Mouse (Mus musculus): ENCODE measurements at regions not wholly inside any gene's neighbourhood (a gene's known extent, or its start where the extent isn't known, plus 50 kb on each side); places are given as distances from the start of the nearest gene placed in this dataset.

DNA sequence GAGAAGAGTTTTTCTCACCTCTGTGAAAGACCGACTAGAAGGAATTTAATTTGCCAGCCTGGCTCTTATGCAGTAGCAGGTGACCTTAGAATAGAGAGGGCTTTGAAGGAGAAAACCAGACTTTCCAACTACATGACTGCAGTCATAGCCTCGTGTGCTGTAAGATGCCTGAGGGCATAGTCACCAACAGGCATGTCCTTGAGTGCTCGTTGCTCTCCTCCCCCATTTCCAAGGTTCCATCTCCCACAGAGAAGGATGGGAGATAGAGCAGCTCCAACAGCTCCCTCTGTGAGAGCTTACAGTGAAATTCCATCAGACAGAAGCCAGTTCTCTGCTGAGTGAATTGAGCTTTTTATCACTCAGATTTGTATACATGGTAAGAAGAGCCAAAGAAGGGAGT lies 398.1 kb upstream of the Id4 start:
- TF ChIP-seq CTCF (IDR thresholded peaks at IDR 0.05; ENCODE audit: low read depth) = no peak
- TF ChIP-seq EP300 (IDR thresholded peaks at IDR 0.05; ENCODE audit: low read depth) = no peak
- Histone ChIP-seq H3K4me2 (ENCODE audit: low read depth, low read length) (no peak overlapping the region), H3K9ac (replicated peaks) (no peak overlapping the region), H3K9me3 (ENCODE audit: low read length) (no peaks in the 10 kb centered on the region), H3K27ac (ENCODE audit: low read depth) (no peak overlapping the region), H3K4me1 (ENCODE audit: insufficient read depth) (no peaks in the 10 kb centered on the region), H3K4me3 (ENCODE audit: low read depth, low read length) (no peak overlapping the region), H3K27me3 (ENCODE audit: insufficient read depth, low read length) (no peaks in the 10 kb centered on the region), H3K36me3 (replicated peaks; ENCODE audit: insufficient read depth, low read length) (no peaks in the 10 kb centered on the region)
- WGBS (ENCODE audit: insufficient replicate concordance) = 63% methylated on average over 3 of the region's 3 CpGs
- no peak for DNase-seq
- no peak for ATAC-seq

GRCm38 (mm10) chr13:47868656-47869055 lies 392.4 kb upstream of the Id4 start:
- no peaks in the 10 kb centered on the region for H3K9me3 ChIP-seq (ENCODE audit: low read length)
- no peak overlapping the region for H3K4me3 ChIP-seq (ENCODE audit: low read depth, low read length)
- no peak overlapping the region for H3K4me2 ChIP-seq (ENCODE audit: low read depth, low read length)
- no peak for ATAC-seq
- no peak for DNase-seq
- no peaks in the 10 kb centered on the region for H3K36me3 ChIP-seq (replicated peaks; ENCODE audit: insufficient read depth, low read length)
- no peak overlapping the region for H3K9ac ChIP-seq (replicated peaks)
- H3K27me3 ChIP-seq (ENCODE audit: insufficient read depth, low read length) = no peaks in the 10 kb centered on the region
- WGBS (ENCODE audit: insufficient replicate concordance) = 52% methylated on average over 4 of the region's 4 CpGs
- no peak overlapping the region for H3K27ac ChIP-seq (ENCODE audit: low read depth)
- H3K4me1 ChIP-seq (ENCODE audit: insufficient read depth) = no peaks in the 10 kb centered on the region
- TF ChIP-seq EP300 (IDR thresholded peaks at IDR 0.05; ENCODE audit: low read depth) = no peak
- TF ChIP-seq CTCF (IDR thresholded peaks at IDR 0.05; ENCODE audit: low read depth) = no peak

DNA sequence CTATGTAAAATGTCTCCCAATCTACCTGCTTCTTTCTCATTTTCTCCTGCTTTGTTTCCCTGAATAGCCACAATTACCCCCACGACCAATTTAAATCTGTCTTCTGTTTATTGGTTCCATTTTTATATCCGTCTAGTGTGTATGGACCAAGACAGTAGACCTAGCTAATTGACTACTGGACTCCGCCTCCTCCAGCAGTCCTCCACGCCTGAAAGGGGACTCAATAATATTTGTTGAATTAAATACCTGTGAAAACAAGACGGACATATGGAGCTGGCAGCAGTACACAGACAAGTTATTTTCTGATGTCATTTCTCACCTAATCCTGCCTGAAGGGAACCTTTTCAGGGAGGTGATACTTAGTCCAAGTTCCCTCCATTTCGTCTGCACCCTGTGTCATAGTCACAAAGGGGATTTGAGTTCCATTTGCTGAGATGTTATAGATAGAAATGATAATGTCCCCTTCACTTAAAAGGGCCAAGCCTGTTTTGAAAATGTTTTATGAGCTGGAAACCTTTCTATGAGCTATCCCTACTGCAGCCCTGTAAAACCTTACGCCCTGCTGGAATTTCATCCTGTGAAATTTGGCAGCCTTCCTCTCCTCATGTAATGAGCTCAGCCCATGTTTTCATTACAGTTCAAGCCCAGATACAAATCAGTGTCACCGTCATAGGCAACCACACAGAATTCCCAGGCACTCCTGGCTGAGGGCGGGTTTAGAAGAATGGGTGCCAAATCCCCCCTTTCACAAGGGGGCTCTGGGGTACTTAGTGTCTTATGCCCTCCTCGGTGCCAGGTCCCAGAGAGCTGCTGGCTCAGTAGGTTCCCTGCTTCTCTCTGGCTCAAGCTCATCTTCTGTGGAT lies 391.1 kb upstream of the Id4 start:
- no peak overlapping the region for H3K4me2 ChIP-seq (ENCODE audit: low read depth, low read length)
- no peak overlapping the region for H3K9ac ChIP-seq (replicated peaks)
- H3K27me3 ChIP-seq (ENCODE audit: insufficient read depth, low read length) = no peaks in the 10 kb centered on the region
- ATAC-seq = no peak
- H3K36me3 ChIP-seq (replicated peaks; ENCODE audit: insufficient read depth, low read length) = no peaks in the 10 kb centered on the region
- H3K4me1 ChIP-seq (ENCODE audit: insufficient read depth) = no peaks in the 10 kb centered on the region
- 68% methylated on average over 10 of the region's 10 CpGs for WGBS (ENCODE audit: insufficient replicate concordance)
- TF ChIP-seq CTCF (IDR thresholded peaks at IDR 0.05; ENCODE audit: low read depth) (no peak), EP300 (IDR thresholded peaks at IDR 0.05; ENCODE audit: low read depth) (no peak)
- H3K9me3 ChIP-seq (ENCODE audit: low read length) = no peaks in the 10 kb centered on the region
- no peak overlapping the region for H3K4me3 ChIP-seq (ENCODE audit: low read depth, low read length)
- H3K27ac ChIP-seq (ENCODE audit: low read depth) = no peak overlapping the region
- DNase-seq = no peak

- 56% methylated on average over 11 of the region's 11 CpGs for WGBS (ENCODE audit: insufficient replicate concordance)
- Histone ChIP-seq H3K36me3 (replicated peaks; ENCODE audit: insufficient read depth, low read length) (no peaks in the 10 kb centered on the region), H3K4me2 (ENCODE audit: low read depth, low read length) (no peak overlapping the region), H3K9me3 (ENCODE audit: low read length) (no peaks in the 10 kb centered on the region), H3K27ac (ENCODE audit: low read depth) (no peak overlapping the region), H3K9ac (replicated peaks) (no peak overlapping the region), H3K27me3 (ENCODE audit: insufficient read depth, low read length) (no peaks in the 10 kb centered on the region), H3K4me1 (ENCODE audit: insufficient read depth) (no peaks in the 10 kb centered on the region), H3K4me3 (ENCODE audit: low read depth, low read length) (no peak overlapping the region)
- ATAC-seq (no peak), DNase-seq (no peak)
- TF ChIP-seq EP300 (IDR thresholded peaks at IDR 0.05; ENCODE audit: low read depth) (no peak), CTCF (IDR thresholded peaks at IDR 0.05; ENCODE audit: low read depth) (no peak)
These were observed 388.4 kb upstream of the Id4 start for GRCm38 (mm10) chr13:47872645-47873044.

DNA sequence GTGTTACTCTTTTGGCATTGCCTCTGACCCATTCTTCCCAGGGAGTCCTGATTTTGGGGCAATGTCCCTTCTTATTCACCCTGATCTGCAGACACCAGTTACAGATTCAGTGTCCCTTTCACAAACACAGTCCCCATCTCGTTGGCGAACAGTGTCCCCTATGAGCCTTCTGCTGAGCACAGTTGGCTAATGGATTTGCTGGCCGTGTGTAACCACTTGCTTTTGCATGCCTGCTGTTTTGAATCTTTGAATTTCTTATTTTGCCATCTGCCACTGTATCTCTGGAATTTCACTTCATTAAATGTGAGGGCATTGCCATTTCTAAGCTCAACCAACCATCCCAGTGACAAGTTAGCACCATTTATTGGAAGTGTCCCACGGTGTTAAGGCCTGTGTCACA lies 368.5 kb upstream of the Id4 start:
- H3K4me3 ChIP-seq (ENCODE audit: low read depth, low read length) = no peak overlapping the region
- DNase-seq (no peak), ATAC-seq (no peak)
- H3K9ac ChIP-seq (replicated peaks) = no peak overlapping the region
- H3K36me3 ChIP-seq (replicated peaks; ENCODE audit: insufficient read depth, low read length) = no peaks in the 10 kb centered on the region
- no peaks in the 10 kb centered on the region for H3K9me3 ChIP-seq (ENCODE audit: low read length)
- TF ChIP-seq CTCF (IDR thresholded peaks at IDR 0.05; ENCODE audit: low read depth) (no peak), EP300 (IDR thresholded peaks at IDR 0.05; ENCODE audit: low read depth) (no peak)
- no peak overlapping the region for H3K27ac ChIP-seq (ENCODE audit: low read depth)
- no peaks in the 10 kb centered on the region for H3K27me3 ChIP-seq (ENCODE audit: insufficient read depth, low read length)
- WGBS (ENCODE audit: insufficient replicate concordance) = 74% methylated on average over 4 of the region's 4 CpGs
- H3K4me1 ChIP-seq (ENCODE audit: insufficient read depth) = no peaks in the 10 kb centered on the region
- no peak overlapping the region for H3K4me2 ChIP-seq (ENCODE audit: low read depth, low read length)

DNA sequence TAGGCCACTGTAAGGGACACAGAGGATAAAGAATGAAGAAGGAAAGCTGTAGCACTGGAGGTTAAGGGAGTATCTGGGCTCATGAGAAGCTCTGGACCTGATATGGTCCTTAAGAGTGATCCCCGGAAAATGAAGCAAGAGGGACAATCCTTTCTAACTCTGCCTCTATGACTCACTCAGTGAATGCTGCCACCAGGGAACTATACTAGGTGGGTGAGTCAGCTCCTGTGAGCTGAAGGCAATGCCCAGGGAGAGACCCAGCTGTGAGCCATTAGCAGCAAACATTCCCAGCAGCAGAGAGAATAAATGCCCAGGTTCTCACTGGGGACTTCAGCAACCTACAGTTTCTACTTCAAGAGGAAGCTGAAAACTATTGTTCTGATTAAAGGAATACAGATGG lies 366.7 kb upstream of the Id4 start:
- 71% methylated on average over 1 of the region's 1 CpGs for WGBS (ENCODE audit: insufficient replicate concordance)
- H3K4me3 ChIP-seq (ENCODE audit: low read depth, low read length) = no peak overlapping the region
- H3K9ac ChIP-seq (replicated peaks) = no peak overlapping the region
- no peaks in the 10 kb centered on the region for H3K4me1 ChIP-seq (ENCODE audit: insufficient read depth)
- no peaks in the 10 kb centered on the region for H3K27me3 ChIP-seq (ENCODE audit: insufficient read depth, low read length)
- TF ChIP-seq CTCF (IDR thresholded peaks at IDR 0.05; ENCODE audit: low read depth) (no peak), EP300 (IDR thresholded peaks at IDR 0.05; ENCODE audit: low read depth) (no peak)
- H3K36me3 ChIP-seq (replicated peaks; ENCODE audit: insufficient read depth, low read length) = no peaks in the 10 kb centered on the region
- no peak overlapping the region for H3K27ac ChIP-seq (ENCODE audit: low read depth)
- no peak for DNase-seq
- ATAC-seq = no peak
- H3K4me2 ChIP-seq (ENCODE audit: low read depth, low read length) = no peak overlapping the region
- no peaks in the 10 kb centered on the region; the same call in 1 of the 2 replicates for H3K9me3 ChIP-seq (ENCODE audit: low read length)

Measured in liver, postnatal 0 days (tissue).